29 mouse cellular contexts compared by ENCODE assay signal in genomic region chr6:42229610-42230009, GRCm38 (mm10). TPM values are rescaled to one million over a fixed set of nuclear protein-coding genes. Genes with fewer than 3 reads are reported as not detected.
"Had no signal": no experiment of that assay in that cellular context is flagged by ENCODE, and none has a peak within 500 bp of the region (broad histone marks: within the 10 kb centered on the region; RNA-seq: fewer than 3 reads in every experiment).

No protein-coding gene starts in this region.

- H3K27me3 ChIP-seq: heart, embryonic 15.5 days; hindbrain, embryonic 13.5 days; hindbrain, embryonic 15.5 days; limb, embryonic 13.5 days; limb, embryonic 15.5 days had no signal

- H3K9ac ChIP-seq: heart, embryonic 13.5 days; heart, embryonic 15.5 days; hindbrain, embryonic 13.5 days; hindbrain, embryonic 15.5 days; limb, embryonic 13.5 days; limb, embryonic 15.5 days had no signal

- ATAC-seq: forebrain, embryonic 16.5 days; hindbrain, postnatal 0 days had no signal

- H3K4me2 ChIP-seq: heart, embryonic 13.5 days; heart, embryonic 15.5 days; hindbrain, embryonic 13.5 days; hindbrain, embryonic 15.5 days; limb, embryonic 13.5 days; limb, embryonic 15.5 days; liver, embryonic 11.5 days had no signal

- DNase-seq: gastrocnemius, postnatal 14 days; gastrocnemius, postnatal 36 days; heart, adult 18-20 months; heart, postnatal 14 days; heart, postnatal 36 days; kidney, adult 18-20 months; kidney, adult 8-10 months; kidney, postnatal 10 days; kidney, postnatal 25 days; kidney, postnatal 4 days; left cerebral cortex, postnatal 4 days had no signal

- H3K9me3 ChIP-seq: heart, embryonic 10.5 days; heart, embryonic 13.5 days; heart, embryonic 15.5 days; hindbrain, embryonic 13.5 days; hindbrain, embryonic 15.5 days; limb, embryonic 13.5 days; limb, embryonic 15.5 days had no signal

- H3K4me1 ChIP-seq: heart, embryonic 10.5 days; heart, embryonic 13.5 days; heart, embryonic 15.5 days; hindbrain, embryonic 13.5 days; hindbrain, embryonic 15.5 days; limb, embryonic 13.5 days; limb, embryonic 15.5 days had no signal

- H3K27ac ChIP-seq: heart, embryonic 10.5 days; heart, embryonic 13.5 days; heart, embryonic 15.5 days; hindbrain, embryonic 13.5 days; hindbrain, embryonic 15.5 days; hindbrain, postnatal 0 days; layer of hippocampus, adult 2 months; limb, embryonic 13.5 days; limb, embryonic 15.5 days had no signal

- H3K4me3 ChIP-seq: heart, embryonic 10.5 days; heart, embryonic 13.5 days; heart, embryonic 15.5 days; hindbrain, embryonic 13.5 days; hindbrain, embryonic 15.5 days; layer of hippocampus, adult 2 months; limb, embryonic 13.5 days; limb, embryonic 15.5 days had no signal

- H3K36me3 ChIP-seq: heart, embryonic 10.5 days; heart, embryonic 13.5 days; heart, embryonic 15.5 days; hindbrain, embryonic 13.5 days; hindbrain, embryonic 15.5 days; limb, embryonic 13.5 days; limb, embryonic 15.5 days had no signal

RNA-seq across cellular contexts. Expression of gene Tas2r144, which starts 14.5 kb away (rescaled TPM):
- polyA plus RNA-seq: forebrain, embryonic 16.5 days; gonadal fat pad, adult 2 months; heart, embryonic 10.5 days; heart, embryonic 13.5 days; heart, embryonic 15.5 days; heart, postnatal 0 days; hindbrain, embryonic 11.5 days; hindbrain, embryonic 13.5 days; hindbrain, embryonic 15.5 days; hindbrain, postnatal 0 days; intestine, embryonic 14.5 days; kidney, embryonic 14.5 days; kidney, embryonic 16.5 days; limb, embryonic 11.5 days; limb, embryonic 13.5 days; limb, embryonic 15.5 days; liver, embryonic 11.5 days had no signal
